Comparison of ENCODE assay signal across 10 mouse cellular contexts in the genomic region with DNA sequence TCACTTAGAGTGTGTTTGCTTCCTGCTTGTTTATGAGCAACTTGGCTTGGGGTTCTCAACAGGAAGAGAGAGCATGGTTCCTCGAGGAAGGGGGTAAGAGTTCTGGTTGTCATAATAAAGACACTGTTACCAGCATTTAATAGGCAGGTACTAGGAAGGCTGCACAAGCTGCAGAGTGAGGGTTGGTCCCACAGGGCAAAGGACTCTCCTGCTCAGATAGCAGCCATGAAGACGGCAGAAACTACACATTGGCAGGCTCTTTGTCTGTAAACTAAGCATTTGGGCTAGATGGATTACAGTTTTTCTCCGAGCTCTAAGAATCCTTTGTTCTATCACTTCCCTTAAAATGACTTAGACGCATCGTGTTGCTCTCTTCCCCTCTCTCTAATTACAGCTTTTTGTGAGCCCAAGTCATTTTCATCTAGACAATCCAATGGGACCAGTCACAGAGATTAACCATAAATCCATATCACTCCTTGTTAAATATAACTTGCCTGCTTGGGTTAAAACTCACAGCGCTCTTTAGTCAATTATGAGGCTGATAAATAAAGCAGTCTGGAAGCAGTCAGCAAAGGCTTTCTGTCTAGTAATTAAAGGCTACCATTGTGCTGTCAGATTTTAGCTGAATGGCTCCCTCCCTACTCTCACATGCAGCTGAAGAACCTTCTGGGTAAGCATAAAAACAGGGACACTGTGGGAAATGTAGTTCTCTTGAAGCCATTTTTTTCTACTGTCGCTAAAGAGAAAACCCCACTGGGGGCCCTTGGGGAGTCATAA. TPM values are rescaled to one million over a fixed set of nuclear protein-coding genes. Genes with fewer than 3 reads are reported as not detected.
DNase-seq lines count a peak whose midpoint lies in the region; ATAC-seq and TF ChIP-seq lines count a peak whose summit lies in the region.
"Had no signal": no experiment of that assay in that cellular context is flagged by ENCODE, and none has a peak within 500 bp of the region (broad histone marks: within the 10 kb centered on the region; RNA-seq: fewer than 3 reads in every experiment).

No protein-coding gene starts in this region.

- ATAC-seq in frontal cortex, adult (ENCODE audit: low TSS enrichment) = peak; percentile 57; the same call in 1 of the 2 replicates
- no peak for ATAC-seq in embryonic facial prominence, embryonic 13.5 days (ENCODE audit: insufficient number of reproducible peaks, insufficient read depth, low FRiP score, low TSS enrichment, low read depth)
- ATAC-seq in hindbrain, embryonic 14.5 days (ENCODE audit: low FRiP score) = peak; percentile 78; the same call in 1 of the 2 replicates
- peak; percentile 62 for ATAC-seq in neural tube, embryonic 13.5 days (ENCODE audit: low read depth)

- H3K36me3 ChIP-seq in embryonic facial prominence, embryonic 13.5 days = no peaks in the 10 kb centered on the region
- no peaks in the 10 kb centered on the region for H3K36me3 ChIP-seq in hindbrain, embryonic 14.5 days (replicated peaks; ENCODE audit: control insufficient read depth, insufficient read depth)
- H3K36me3 ChIP-seq in neural tube, embryonic 13.5 days = no peaks in the 10 kb centered on the region

- H3K4me1 ChIP-seq in embryonic facial prominence, embryonic 13.5 days = peaks cover 9% of the 10 kb centered on the region; the same call in 1 of the 2 replicates
- no peaks in the 10 kb centered on the region for H3K4me1 ChIP-seq in hindbrain, embryonic 14.5 days (replicated peaks; ENCODE audit: control insufficient read depth, insufficient read depth, low read length)
- peaks cover 11% of the 10 kb centered on the region for H3K4me1 ChIP-seq in neural tube, embryonic 13.5 days (replicated peaks)

- 36% methylated on average over 7 of the region's 7 CpGs for WGBS in embryonic facial prominence, embryonic 13.5 days
- WGBS in hindbrain, embryonic 14.5 days = 47% methylated on average over 7 of the region's 7 CpGs
- 39% methylated on average over 7 of the region's 7 CpGs for WGBS in neural tube, embryonic 13.5 days

- H3K27ac ChIP-seq in embryonic facial prominence, embryonic 13.5 days = peak overlapping the region; percentile 49
- H3K27ac ChIP-seq in hindbrain, embryonic 14.5 days = peak overlapping the region; percentile 52; the same call in 1 of the 2 replicates
- H3K27ac ChIP-seq in neural tube, embryonic 13.5 days (replicated peaks) = peak overlapping the region; percentile 68
- H3K27ac ChIP-seq in gastrocnemius, adult 2 months = no peak overlapping the region

- no peaks in the 10 kb centered on the region for H3K9me3 ChIP-seq in embryonic facial prominence, embryonic 13.5 days
- H3K9me3 ChIP-seq in hindbrain, embryonic 14.5 days (ENCODE audit: control insufficient read depth, low read length) = no peaks in the 10 kb centered on the region
- no peaks in the 10 kb centered on the region for H3K9me3 ChIP-seq in neural tube, embryonic 13.5 days

- TF ChIP-seq CTCF in gastrocnemius, adult 2 months (IDR thresholded peaks at IDR 0.05) = no peak

- intact Hi-C loops in gastrocnemius, postnatal 14 days (cut with DNase I; ENCODE audit: low total_unique reads) = no loop called here
- intact Hi-C loops in gastrocnemius, adult 2 months (cut with DNase I) = no loop called here

- H3K9ac ChIP-seq in embryonic facial prominence, embryonic 13.5 days = no peak overlapping the region
- no peak overlapping the region; the same call in 1 of the 2 replicates for H3K9ac ChIP-seq in hindbrain, embryonic 14.5 days
- no peak overlapping the region for H3K9ac ChIP-seq in neural tube, embryonic 13.5 days

- H3K4me2 ChIP-seq in embryonic facial prominence, embryonic 13.5 days = no peak overlapping the region
- no peak overlapping the region for H3K4me2 ChIP-seq in hindbrain, embryonic 14.5 days (replicated peaks)
- no peak overlapping the region for H3K4me2 ChIP-seq in neural tube, embryonic 13.5 days

- no peak for DNase-seq in frontal cortex, adult 2 months (ENCODE audit: extremely low spot score in 1 of 2, low spot score in 1 of 2)
- DNase-seq in hindbrain, embryonic 14.5 days (ENCODE audit: low spot score) = peak; percentile 48
- no peak for DNase-seq in gastrocnemius, postnatal 14 days
- DNase-seq in gastrocnemius, adult 2 months = no peak
- no peak for DNase-seq in urinary bladder, adult 2 months (ENCODE audit: low spot score)

- no peaks in the 10 kb centered on the region for H3K27me3 ChIP-seq in embryonic facial prominence, embryonic 13.5 days
- no peaks in the 10 kb centered on the region for H3K27me3 ChIP-seq in hindbrain, embryonic 14.5 days (ENCODE audit: control insufficient read depth, insufficient read depth, low read length)
- no peaks in the 10 kb centered on the region for H3K27me3 ChIP-seq in neural tube, embryonic 13.5 days

- no peak overlapping the region for H3K4me3 ChIP-seq in embryonic facial prominence, embryonic 13.5 days
- H3K4me3 ChIP-seq in hindbrain, embryonic 14.5 days (replicated peaks; ENCODE audit: low read length) = no peak overlapping the region
- no peak overlapping the region for H3K4me3 ChIP-seq in neural tube, embryonic 13.5 days
- H3K4me3 ChIP-seq in gastrocnemius, adult 2 months = no peak overlapping the region

RNA-seq across cellular contexts. Expression of gene Prss35, which starts 17.7 kb away (rescaled TPM):
- 3.2 and 4.2 TPM in 2 replicates for polyA plus RNA-seq in frontal cortex, adult 2 months (2012; rRNA removed)
- 28.1 and 33.0 TPM in 2 replicates for polyA plus RNA-seq in embryonic facial prominence, embryonic 13.5 days (2015; fragmentation: Nextera tagmentation; extraction: Ambion mirVana)
- 6.6 and 7.2 TPM in 2 replicates for polyA plus RNA-seq in hindbrain, embryonic 14.5 days (2014; fragmentation: Nextera tagmentation; extraction: Ambion mirVana)
- 11.7 and 13.5 TPM in 2 replicates for polyA plus RNA-seq in neural tube, embryonic 13.5 days (2015; fragmentation: Nextera tagmentation; extraction: Ambion mirVana)
- 1 to 10 TPM; 1.1 to 2.7 TPM for total RNA-seq in gastrocnemius, postnatal 14 days (2021)
- under 1 TPM in 1 of 2 experiments, not detected in 1; 0.11 TPM for total RNA-seq in gastrocnemius, adult 2 months (2021)
- 17.0 and 19.4 TPM in 2 replicates for polyA plus RNA-seq in urinary bladder, adult 2 months (2012; rRNA removed)
- total RNA-seq: common myeloid progenitor, adult 5-6 weeks; monocyte, adult 5-6 weeks had no signal

RNA-seq across cellular contexts. Expression of gene Me1, which starts 30.0 kb away (rescaled TPM):
- 49.7 and 51.2 TPM in 2 replicates for polyA plus RNA-seq in frontal cortex, adult 2 months (2012; rRNA removed)
- 19.2 and 20.3 TPM in 2 replicates for polyA plus RNA-seq in embryonic facial prominence, embryonic 13.5 days (2015; fragmentation: Nextera tagmentation; extraction: Ambion mirVana)
- polyA plus RNA-seq in hindbrain, embryonic 14.5 days (2014; fragmentation: Nextera tagmentation; extraction: Ambion mirVana) = 53.5 and 61.8 TPM in 2 replicates
- polyA plus RNA-seq in neural tube, embryonic 13.5 days (2015; fragmentation: Nextera tagmentation; extraction: Ambion mirVana) = 36.8 and 38.3 TPM in 2 replicates
- total RNA-seq in gastrocnemius, postnatal 14 days (2021) = 10 to 100 TPM; 44.0 to 53.4 TPM
- 100 to 1,000 TPM; 127 to 221 TPM for total RNA-seq in gastrocnemius, adult 2 months (2021)
- polyA plus RNA-seq in urinary bladder, adult 2 months (2012; rRNA removed) = 120 and 127 TPM in 2 replicates
